Mouse (Mus musculus): ENCODE measurements around the gene Hectd4. TPM values are rescaled to one million over a fixed set of nuclear protein-coding genes. Genes with fewer than 3 reads are reported as not detected.
"Not testable (repeated sequence)": the region's sequence is repeated elsewhere in the genome, so short reads cannot be mapped to it uniquely, and the experiment has no call there.

Hectd4 gene
- total RNA-seq, 2 experiments from 2014 or later, result 11.3 to 11.5 TPM

- intact Hi-C loops (cut with DNase I; ENCODE audit: low total_unique reads); DNase-seq: not testable (repeated sequence)
Measured at GRCm38 (mm10) chr5:121330154-121330816, 110.3 kb downstream of the Hectd4 start.

DNA sequence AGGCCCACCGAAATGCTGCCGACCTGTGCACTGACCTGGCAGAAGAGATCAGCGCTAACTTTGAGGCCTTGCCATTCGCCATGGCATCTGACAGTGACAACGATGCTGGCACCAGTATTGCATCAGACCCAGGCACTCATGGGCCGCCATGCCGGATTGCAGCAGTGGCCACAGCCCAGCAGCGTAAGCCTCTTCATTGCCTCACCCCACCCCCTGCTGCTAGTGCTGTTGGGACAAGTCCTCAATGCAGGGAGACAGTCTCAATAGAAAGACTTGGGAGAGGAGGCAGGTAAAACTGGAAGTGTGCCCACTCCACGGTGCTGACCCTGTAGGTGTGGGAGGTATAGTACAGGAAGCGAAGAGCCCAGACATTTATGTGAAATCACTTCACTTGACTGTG is 111.7 kb downstream of the Hectd4 start:
- DNase-seq, result no peak
- intact Hi-C loops (cut with DNase I; ENCODE audit: low total_unique reads), result no loop called here

GRCm38 (mm10) chr5:121333976-121334375 is 114.0 kb downstream of the Hectd4 start:
- no peak for DNase-seq
- intact Hi-C loops (cut with DNase I; ENCODE audit: low total_unique reads), result no loop called here

- intact Hi-C loops (cut with DNase I; ENCODE audit: low total_unique reads), result no loop called here
Measured at GRCm38 (mm10) chr5:121334454-121334853, 114.4 kb downstream of the Hectd4 start.

GRCm38 (mm10) chr5:121335426-121335825 is 115.4 kb downstream of the Hectd4 start:
- intact Hi-C loops (cut with DNase I; ENCODE audit: low total_unique reads), result no loop called here
- DNase-seq, result no peak

More at GRCm38 (mm10) chr5:121334454-121334853, 114.4 kb downstream of the Hectd4 start:
- no peak for DNase-seq

DNA sequence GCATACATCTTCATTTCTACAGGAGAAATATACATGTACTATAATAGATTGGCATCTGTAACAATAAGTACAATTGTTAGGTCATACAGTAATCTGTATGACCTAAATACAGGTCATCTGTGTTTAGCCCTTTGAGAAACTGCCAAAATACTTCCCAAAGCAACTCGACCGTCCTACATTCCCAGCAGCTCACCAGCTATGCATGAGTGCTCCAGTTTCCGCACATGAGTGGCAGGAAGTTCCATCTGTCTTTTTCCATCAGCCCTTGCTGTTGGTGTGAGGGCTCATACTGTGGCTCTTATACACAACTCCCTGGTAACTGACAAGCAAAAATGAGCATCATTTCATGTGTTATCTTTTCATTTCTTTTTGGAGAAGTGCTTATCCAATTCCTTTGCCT is 116.0 kb downstream of the Hectd4 start:
- intact Hi-C loops (cut with DNase I; ENCODE audit: low total_unique reads), result no loop called here
- no peak for DNase-seq

GRCm38 (mm10) chr5:121336776-121337175 is 116.8 kb downstream of the Hectd4 start:
- no peak for DNase-seq
- intact Hi-C loops (cut with DNase I; ENCODE audit: low total_unique reads), result no loop called here

DNA sequence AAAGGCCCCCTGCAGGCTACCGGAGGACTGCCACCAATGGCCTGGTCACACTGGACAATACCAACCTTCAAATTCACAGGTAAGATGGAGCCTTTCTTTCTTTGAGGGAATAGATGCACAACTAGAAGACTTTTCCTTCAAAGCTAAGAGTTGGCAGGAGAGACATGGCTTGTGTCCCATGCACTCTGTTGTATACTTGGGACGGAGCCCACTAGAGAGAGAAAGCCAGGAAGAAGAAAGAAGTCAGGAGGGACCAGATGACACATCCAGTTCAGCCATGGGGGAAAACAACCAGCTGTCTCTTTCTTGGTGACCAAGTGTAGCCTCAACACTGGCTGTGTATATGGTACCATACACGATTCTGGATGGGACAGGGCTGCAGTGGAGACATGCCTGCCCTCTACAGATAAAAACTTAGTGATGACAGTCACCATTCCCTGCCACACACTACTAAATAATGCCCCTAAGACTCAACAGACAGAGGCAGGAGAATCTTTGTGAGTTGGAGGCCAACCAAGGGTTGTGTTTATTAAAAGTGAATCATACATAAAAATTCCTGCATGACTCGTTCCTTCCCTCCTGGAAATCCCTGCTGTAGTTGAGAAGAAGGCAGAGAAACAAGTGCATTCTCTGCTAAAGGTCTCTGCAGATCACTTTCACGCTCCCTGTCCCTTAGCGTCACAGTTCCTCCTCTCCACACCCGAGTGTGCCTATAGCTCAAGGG is 119.7 kb downstream of the Hectd4 start:
- no peak for DNase-seq
- intact Hi-C loops (cut with DNase I; ENCODE audit: low total_unique reads), result no loop called here

- intact Hi-C loops (cut with DNase I; ENCODE audit: low total_unique reads), result no loop called here
Measured at GRCm38 (mm10) chr5:121340965-121341473, 121.0 kb downstream of the Hectd4 start.

GRCm38 (mm10) chr5:121342490-121342889 is 122.5 kb downstream of the Hectd4 start:
- no peak for DNase-seq
- intact Hi-C loops (cut with DNase I; ENCODE audit: low total_unique reads), result no loop called here

More at GRCm38 (mm10) chr5:121340965-121341473, 121.0 kb downstream of the Hectd4 start:
- no peak for DNase-seq

DNA sequence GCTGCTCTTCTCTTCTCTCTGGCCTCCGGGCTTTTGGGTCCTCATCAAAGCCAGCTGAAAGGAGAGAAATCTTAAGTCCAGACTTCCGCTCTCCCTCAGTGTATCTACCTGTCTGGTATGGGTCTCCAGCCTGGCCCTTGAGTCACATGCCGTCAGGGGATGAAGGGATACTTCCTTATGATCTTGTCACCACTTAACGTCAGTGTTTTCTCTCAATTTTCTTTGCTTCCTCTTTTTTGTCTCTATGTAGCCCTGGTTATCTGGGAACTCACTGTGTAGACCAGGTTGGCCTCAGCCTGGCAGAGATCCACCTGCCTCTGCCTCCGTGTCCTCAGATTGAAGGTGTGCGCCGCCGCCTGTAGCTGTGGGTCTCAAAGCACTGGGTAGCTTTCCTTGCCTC is 124.0 kb downstream of the Hectd4 start:
- DNase-seq, result no peak
- intact Hi-C loops (cut with DNase I; ENCODE audit: low total_unique reads), result no loop called here

DNA sequence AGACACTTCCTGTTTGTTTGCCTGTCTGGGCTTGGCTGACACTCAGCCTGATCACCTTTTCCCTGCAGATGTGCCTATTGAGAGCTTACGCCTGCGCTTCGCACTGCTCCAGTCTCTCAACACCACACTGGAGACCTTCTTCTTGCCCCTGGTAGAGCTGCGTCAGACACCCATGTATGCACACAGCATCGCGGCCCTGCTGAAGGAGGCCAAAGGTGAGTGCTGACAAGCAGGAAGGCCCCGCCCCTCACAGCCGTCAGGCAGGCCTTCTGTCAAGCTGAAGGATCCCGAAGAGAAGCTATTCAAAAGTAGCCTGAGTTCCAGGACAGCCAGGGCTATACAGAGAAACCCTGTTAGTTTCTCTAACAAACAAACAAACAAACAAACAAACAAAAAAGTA is 139.2 kb downstream of the Hectd4 start:
- no peak for DNase-seq
- intact Hi-C loops (cut with DNase I; ENCODE audit: low total_unique reads), result no loop called here

GRCm38 (mm10) chr5:121361696-121362095 is 141.7 kb downstream of the Hectd4 start:
- intact Hi-C loops (cut with DNase I; ENCODE audit: low total_unique reads), result no loop called here
- peak; percentile 54 for DNase-seq

- intact Hi-C loops (cut with DNase I; ENCODE audit: low total_unique reads), result no loop called here
- DNase-seq, result peak; percentile 49
Measured at GRCm38 (mm10) chr5:121363441-121363840, 143.4 kb downstream of the Hectd4 start.

- no peak for DNase-seq
- intact Hi-C loops (cut with DNase I; ENCODE audit: low total_unique reads), result no loop called here
Measured at GRCm38 (mm10) chr5:121366449-121367225, 146.6 kb downstream of the Hectd4 start.

GRCm38 (mm10) chr5:121367255-121367654 is 147.2 kb downstream of the Hectd4 start:
- no peak for DNase-seq
- intact Hi-C loops (cut with DNase I; ENCODE audit: low total_unique reads), result no loop called here

- DNase-seq, result no peak
Measured at GRCm38 (mm10) chr5:121371712-121372111, 151.7 kb downstream of the Hectd4 start.

DNA sequence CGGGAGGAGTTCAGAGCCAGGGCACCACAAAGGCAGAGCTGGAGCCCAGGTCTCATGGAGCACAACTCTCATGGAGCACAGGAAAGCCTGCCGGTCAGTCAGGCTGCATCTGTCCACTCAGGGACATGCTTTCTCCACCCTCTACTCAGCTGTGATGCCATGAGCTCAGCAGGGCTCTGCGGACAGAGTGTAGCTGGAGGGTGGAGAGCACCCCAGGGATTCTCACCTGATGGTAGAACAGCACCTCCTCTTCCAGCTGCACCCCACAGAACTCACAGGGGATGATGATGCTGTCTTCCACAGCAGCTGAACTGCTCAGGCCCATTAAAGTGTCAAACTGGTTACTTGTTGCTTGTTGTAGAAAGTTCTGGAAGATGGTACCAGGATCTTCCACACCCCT is 154.8 kb downstream of the Hectd4 start:
- intact Hi-C loops (cut with DNase I; ENCODE audit: low total_unique reads), result no loop called here
- no peak for DNase-seq

More at GRCm38 (mm10) chr5:121371712-121372111, 151.7 kb downstream of the Hectd4 start:
- intact Hi-C loops (cut with DNase I; ENCODE audit: low total_unique reads), result no loop called here

DNA sequence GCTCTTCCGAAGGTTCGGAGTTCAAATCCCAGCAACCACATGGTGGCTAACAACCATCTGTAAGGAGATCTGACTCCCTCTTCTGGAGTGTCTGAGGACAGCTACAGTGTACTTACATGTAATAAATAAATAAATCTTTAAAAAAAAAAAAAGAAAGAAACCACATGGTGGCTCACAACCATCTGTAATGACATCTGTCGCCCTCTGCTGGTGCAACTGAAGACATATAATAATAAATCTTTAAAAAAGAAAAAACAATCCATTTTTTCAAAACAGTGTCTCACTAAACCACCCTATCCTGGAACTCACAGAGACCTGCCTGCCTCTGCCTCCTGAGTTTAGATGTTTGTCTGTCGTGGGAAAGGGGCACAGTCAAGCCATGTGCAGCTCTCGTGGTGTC is 157.0 kb downstream of the Hectd4 start:
- intact Hi-C loops (cut with DNase I; ENCODE audit: low total_unique reads), result not testable (repeated sequence)
- peak; percentile 43 for DNase-seq

DNA sequence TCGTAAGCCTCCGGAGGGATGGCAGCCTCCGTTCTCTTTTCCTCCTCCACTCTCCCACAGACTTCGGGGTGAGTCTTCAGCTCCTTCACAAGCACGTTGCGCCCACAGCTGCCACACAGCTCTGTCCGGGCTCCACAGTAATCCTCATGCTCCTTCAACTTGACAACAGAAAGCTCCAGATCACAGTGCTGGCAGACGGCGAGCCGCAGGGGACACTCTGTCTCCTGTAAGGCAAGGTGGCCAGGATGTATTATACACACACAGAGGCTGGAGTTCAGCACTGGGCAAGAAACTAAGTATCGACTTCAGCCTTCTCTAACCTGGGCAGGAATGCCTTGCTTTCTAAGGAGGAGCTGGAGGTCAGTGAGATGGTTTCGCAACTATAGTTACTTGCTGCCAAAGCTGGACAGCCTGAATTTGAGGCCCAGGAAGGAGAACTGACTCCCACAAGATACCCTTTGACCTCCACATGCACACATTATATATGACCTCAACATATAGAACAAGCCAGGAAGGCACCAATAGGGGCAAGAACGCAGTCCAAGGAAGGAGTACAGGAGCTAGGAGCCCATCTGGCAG is 158.7 kb downstream of the Hectd4 start:
- intact Hi-C loops (cut with DNase I; ENCODE audit: low total_unique reads), result no loop called here
- DNase-seq, result no peak
